Mouse (Mus musculus): ENCODE measurements around the gene Oma1. TPM values are rescaled to one million over a fixed set of nuclear protein-coding genes. Genes with fewer than 3 reads are reported as not detected.

Oma1 gene
- polyA plus RNA-seq, 1 experiment from 2014 or later, result 20.8 TPM

GRCm38 (mm10) chr4:103358941-103359448 is 45.4 kb downstream of the Oma1 start:
- Histone ChIP-seq H3K36me3 (0 out of 2 replicates have a peak, but pooled peaks cover 3% of the 10 kb centered on the region), H3K9me3 (replicated peaks) (no peaks in the 10 kb centered on the region), H3K9ac (no peak overlapping the region), H3K4me2 (no peak overlapping the region), H3K27ac (no peak overlapping the region), H3K27me3 (no peaks in the 10 kb centered on the region), H3K4me1 (replicated peaks) (no peaks in the 10 kb centered on the region), H3K4me3 (no peak overlapping the region)
- WGBS, result 79% methylated on average over 9 of the region's 9 CpGs
- ATAC-seq (replicated peaks; ENCODE audit: insufficient number of reproducible peaks, insufficient read depth, low FRiP score, low read depth), result no peak

GRCm38 (mm10) chr4:103382171-103382570 is 68.6 kb downstream of the Oma1 start:
- no peaks in the 10 kb centered on the region for H3K9me3 ChIP-seq (replicated peaks)
- 78% methylated on average over 5 of the region's 5 CpGs for WGBS
- ATAC-seq (replicated peaks; ENCODE audit: insufficient number of reproducible peaks, insufficient read depth, low FRiP score, low read depth), result no peak

GRCm38 (mm10) chr4:103385031-103385430 is 71.4 kb downstream of the Oma1 start:
- H3K36me3 ChIP-seq, result no peaks in the 10 kb centered on the region
- no peak overlapping the region for H3K27ac ChIP-seq
- WGBS, result 64% methylated on average over 4 of the region's 4 CpGs
- no peak for ATAC-seq (replicated peaks; ENCODE audit: insufficient number of reproducible peaks, insufficient read depth, low FRiP score, low read depth)
- no peaks in the 10 kb centered on the region for H3K4me1 ChIP-seq (replicated peaks)
- no peaks in the 10 kb centered on the region for H3K9me3 ChIP-seq (replicated peaks)
- H3K9ac ChIP-seq, result no peak overlapping the region
- no peaks in the 10 kb centered on the region for H3K27me3 ChIP-seq
- H3K4me2 ChIP-seq, result no peak overlapping the region
- no peak overlapping the region for H3K4me3 ChIP-seq

More at GRCm38 (mm10) chr4:103382171-103382570, 68.6 kb downstream of the Oma1 start:
- no peak overlapping the region for H3K27ac ChIP-seq
- no peak overlapping the region for H3K9ac ChIP-seq
- no peak overlapping the region for H3K4me2 ChIP-seq
- H3K4me3 ChIP-seq, result no peak overlapping the region
- H3K36me3 ChIP-seq, result no peaks in the 10 kb centered on the region
- no peaks in the 10 kb centered on the region for H3K4me1 ChIP-seq (replicated peaks)
- no peaks in the 10 kb centered on the region for H3K27me3 ChIP-seq

GRCm38 (mm10) chr4:103385835-103386787 is 72.5 kb downstream of the Oma1 start:
- no peak overlapping the region for H3K27ac ChIP-seq

GRCm38 (mm10) chr4:103387292-103387691 is 73.7 kb downstream of the Oma1 start:
- no peak overlapping the region for H3K4me3 ChIP-seq
- WGBS, result 68% methylated on average over 3 of the region's 3 CpGs
- ATAC-seq (replicated peaks; ENCODE audit: insufficient number of reproducible peaks, insufficient read depth, low FRiP score, low read depth), result no peak
- no peak overlapping the region for H3K4me2 ChIP-seq
- H3K4me1 ChIP-seq (replicated peaks), result no peaks in the 10 kb centered on the region
- no peaks in the 10 kb centered on the region for H3K9me3 ChIP-seq (replicated peaks)
- H3K27ac ChIP-seq, result no peak overlapping the region
- H3K27me3 ChIP-seq, result no peaks in the 10 kb centered on the region
- H3K36me3 ChIP-seq, result no peaks in the 10 kb centered on the region
- H3K9ac ChIP-seq, result no peak overlapping the region

More at GRCm38 (mm10) chr4:103385835-103386787, 72.5 kb downstream of the Oma1 start:
- ATAC-seq (replicated peaks; ENCODE audit: insufficient number of reproducible peaks, insufficient read depth, low FRiP score, low read depth), result no peak
- Histone ChIP-seq H3K4me2 (no peak overlapping the region), H3K27me3 (no peaks in the 10 kb centered on the region), H3K9ac (no peak overlapping the region), H3K36me3 (no peaks in the 10 kb centered on the region), H3K4me1 (replicated peaks) (no peaks in the 10 kb centered on the region), H3K9me3 (replicated peaks) (no peaks in the 10 kb centered on the region), H3K4me3 (no peak overlapping the region)
- 71% methylated on average over 4 of the region's 4 CpGs for WGBS

- Histone ChIP-seq H3K4me3 (no peak overlapping the region), H3K4me1 (replicated peaks) (no peaks in the 10 kb centered on the region), H3K9me3 (replicated peaks) (no peaks in the 10 kb centered on the region), H3K27ac (no peak overlapping the region), H3K36me3 (no peaks in the 10 kb centered on the region), H3K9ac (no peak overlapping the region), H3K4me2 (no peak overlapping the region), H3K27me3 (no peaks in the 10 kb centered on the region)
- WGBS, result 71% methylated on average over 8 of the region's 8 CpGs
- ATAC-seq (replicated peaks; ENCODE audit: insufficient number of reproducible peaks, insufficient read depth, low FRiP score, low read depth), result no peak
Measured at GRCm38 (mm10) chr4:103388530-103389178, 75.0 kb downstream of the Oma1 start.

- no peak overlapping the region for H3K27ac ChIP-seq
- no peak overlapping the region for H3K4me3 ChIP-seq
- H3K27me3 ChIP-seq, result no peaks in the 10 kb centered on the region
- no peak for ATAC-seq (replicated peaks; ENCODE audit: insufficient number of reproducible peaks, insufficient read depth, low FRiP score, low read depth)
- no peaks in the 10 kb centered on the region for H3K9me3 ChIP-seq (replicated peaks)
- no peak overlapping the region for H3K4me2 ChIP-seq
- H3K4me1 ChIP-seq (replicated peaks), result no peaks in the 10 kb centered on the region
- H3K9ac ChIP-seq, result no peak overlapping the region
- no peaks in the 10 kb centered on the region for H3K36me3 ChIP-seq
- 38% methylated on average over 3 of the region's 3 CpGs for WGBS
Measured at GRCm38 (mm10) chr4:103389583-103389982, 76.0 kb downstream of the Oma1 start.

- Histone ChIP-seq H3K27me3 (no peaks in the 10 kb centered on the region), H3K4me1 (replicated peaks) (no peaks in the 10 kb centered on the region), H3K9ac (no peak overlapping the region), H3K4me2 (no peak overlapping the region), H3K4me3 (no peak overlapping the region), H3K36me3 (no peaks in the 10 kb centered on the region), H3K27ac (no peak overlapping the region), H3K9me3 (replicated peaks) (no peaks in the 10 kb centered on the region)
- no peak for ATAC-seq (replicated peaks; ENCODE audit: insufficient number of reproducible peaks, insufficient read depth, low FRiP score, low read depth)
- WGBS, result 62% methylated on average over 2 of the region's 2 CpGs
Measured at GRCm38 (mm10) chr4:103390499-103390898, 76.9 kb downstream of the Oma1 start.

GRCm38 (mm10) chr4:103395066-103395465 is 81.5 kb downstream of the Oma1 start:
- Histone ChIP-seq H3K9me3 (replicated peaks) (no peaks in the 10 kb centered on the region), H3K9ac (no peak overlapping the region), H3K4me1 (replicated peaks) (no peaks in the 10 kb centered on the region), H3K36me3 (no peaks in the 10 kb centered on the region), H3K27me3 (no peaks in the 10 kb centered on the region), H3K4me3 (no peak overlapping the region), H3K27ac (no peak overlapping the region), H3K4me2 (no peak overlapping the region)
- WGBS, result 82% methylated on average over 4 of the region's 4 CpGs
- ATAC-seq (replicated peaks; ENCODE audit: insufficient number of reproducible peaks, insufficient read depth, low FRiP score, low read depth), result no peak

- no peaks in the 10 kb centered on the region for H3K4me1 ChIP-seq (replicated peaks)
- H3K9ac ChIP-seq, result no peak overlapping the region
- H3K4me2 ChIP-seq, result no peak overlapping the region
- no peak overlapping the region for H3K27ac ChIP-seq
- 79% methylated on average over 9 of the region's 9 CpGs for WGBS
- H3K36me3 ChIP-seq, result no peaks in the 10 kb centered on the region
- H3K9me3 ChIP-seq (replicated peaks), result no peaks in the 10 kb centered on the region
- no peak for ATAC-seq (replicated peaks; ENCODE audit: insufficient number of reproducible peaks, insufficient read depth, low FRiP score, low read depth)
- no peaks in the 10 kb centered on the region for H3K27me3 ChIP-seq
- H3K4me3 ChIP-seq, result no peak overlapping the region
Measured at GRCm38 (mm10) chr4:103395905-103396304, 82.3 kb downstream of the Oma1 start.

- 86% methylated on average over 4 of the region's 4 CpGs for WGBS
- H3K4me1 ChIP-seq (replicated peaks), result no peaks in the 10 kb centered on the region
- no peaks in the 10 kb centered on the region for H3K36me3 ChIP-seq
- H3K4me2 ChIP-seq, result no peak overlapping the region
- no peak overlapping the region for H3K4me3 ChIP-seq
- no peak overlapping the region for H3K9ac ChIP-seq
- no peak overlapping the region for H3K27ac ChIP-seq
- no peaks in the 10 kb centered on the region for H3K27me3 ChIP-seq
- H3K9me3 ChIP-seq (replicated peaks), result no peaks in the 10 kb centered on the region
- ATAC-seq (replicated peaks; ENCODE audit: insufficient number of reproducible peaks, insufficient read depth, low FRiP score, low read depth), result no peak
Measured at GRCm38 (mm10) chr4:103396876-103397275, 83.3 kb downstream of the Oma1 start.
